Mouse (Mus musculus) C2C12 (cell line): Measurements from ENCODE around the gene Olfr1419.
"Not testable (repeated sequence)": the region's sequence is repeated elsewhere in the genome, so short reads cannot be mapped to it uniquely, and the experiment has no call there.

Experiments used
- CTCF ChIP-seq: IDR thresholded peaks from one replicate; pipeline ENCODE4 v1.5.1; 2011; ENCODE audit not compliant: control insufficient read depth, insufficient read depth, insufficient read length
- FOSL1 ChIP-seq: IDR thresholded peaks from one replicate; pipeline ENCODE4 v1.8.0; 2011; ENCODE audit warnings: mild to moderate bottlenecking, low read length; ENCODE audit not compliant: poor library complexity, insufficient read depth, severe bottlenecking
- MAX ChIP-seq: IDR thresholded peaks from one replicate; pipeline ENCODE4 v1.6.1; 2011; ENCODE audit warnings: mild to moderate bottlenecking, control low read depth
- MYOG ChIP-seq: IDR thresholded peaks from one replicate; pipeline ENCODE4 v1.6.1; 2011; ENCODE audit not compliant: control insufficient read depth, insufficient read length; ENCODE audit errors: extremely low read depth
- USF1 ChIP-seq: IDR thresholded peaks from one replicate; pipeline ENCODE4 v1.6.1; 2011; ENCODE audit warnings: low read depth, mild to moderate bottlenecking, control low read depth, moderate library complexity

- not testable (repeated sequence) for TF ChIP-seq CTCF, MAX, FOSL1, USF1, MYOG
These were observed 3.5 kb upstream of the Olfr1419 start for GRCm38 (mm10) chr19:11878404-11878803.
